Mouse (Mus musculus) kidney, postnatal 14 days (tissue): Measurements from ENCODE around the gene Ntrk2.

Experiments used
- DNase-seq: peaks from one replicate; pipeline ENCODE4 v3.0.0; 2022; ENCODE audit warnings: mixed read lengths

The Ntrk2 gene

DNA sequence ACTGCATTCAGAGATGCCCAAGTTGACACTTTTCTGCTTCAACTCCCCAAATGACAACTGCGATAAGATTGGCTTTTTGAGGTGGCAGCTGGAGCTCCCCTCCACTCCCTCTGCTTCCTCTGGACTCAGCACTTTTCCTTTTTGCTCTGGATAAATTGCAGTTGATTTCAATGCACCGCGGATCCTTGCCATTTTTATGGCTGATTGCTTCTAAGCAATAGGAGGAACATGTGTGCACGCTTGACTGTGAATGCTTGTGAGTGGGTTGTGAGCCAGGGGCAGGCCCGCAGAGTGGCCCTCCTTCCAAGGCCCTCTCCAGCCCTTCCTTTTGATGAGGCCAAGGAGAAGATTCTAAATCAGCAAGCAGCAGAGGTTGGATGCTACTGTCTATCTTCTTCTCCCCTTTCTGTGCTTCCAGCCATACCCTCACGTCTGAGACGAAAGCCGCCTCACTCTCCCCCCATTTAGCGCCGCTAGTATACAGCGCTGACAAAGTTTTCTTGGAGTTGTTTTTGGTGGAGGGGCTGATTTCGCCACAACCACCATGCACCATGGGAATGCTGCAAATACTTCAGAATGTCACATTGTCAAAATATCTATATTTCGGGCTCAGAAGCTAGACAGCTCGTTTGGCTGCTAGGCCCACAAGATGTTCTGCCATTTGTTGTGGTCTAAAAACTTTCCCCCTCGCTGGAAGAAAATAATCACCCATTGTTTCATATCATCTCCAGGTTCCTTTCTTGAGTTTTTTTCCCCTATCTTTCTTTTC, 122.5 kb downstream of the Ntrk2 start:
- no peak for DNase-seq

DNA sequence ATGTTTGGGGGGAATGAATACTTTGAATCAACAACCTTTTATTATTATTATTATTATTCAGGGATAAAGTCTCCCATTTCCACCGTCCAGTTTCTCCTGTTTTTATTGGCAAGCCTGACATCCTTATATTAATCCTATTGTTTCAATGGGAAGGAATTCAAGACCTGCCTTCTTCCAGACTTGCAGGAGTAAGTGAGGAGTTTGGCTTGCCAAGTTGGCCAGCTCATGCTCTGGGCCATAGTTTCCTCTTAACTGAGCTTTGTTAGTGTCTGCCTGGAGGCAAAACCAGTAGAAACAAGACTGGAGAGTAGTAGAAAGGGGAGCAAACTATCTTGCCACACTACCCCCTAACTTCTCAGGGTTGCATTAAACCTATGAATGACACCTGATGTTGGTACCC, 123.8 kb downstream of the Ntrk2 start:
- no peak for DNase-seq

DNA sequence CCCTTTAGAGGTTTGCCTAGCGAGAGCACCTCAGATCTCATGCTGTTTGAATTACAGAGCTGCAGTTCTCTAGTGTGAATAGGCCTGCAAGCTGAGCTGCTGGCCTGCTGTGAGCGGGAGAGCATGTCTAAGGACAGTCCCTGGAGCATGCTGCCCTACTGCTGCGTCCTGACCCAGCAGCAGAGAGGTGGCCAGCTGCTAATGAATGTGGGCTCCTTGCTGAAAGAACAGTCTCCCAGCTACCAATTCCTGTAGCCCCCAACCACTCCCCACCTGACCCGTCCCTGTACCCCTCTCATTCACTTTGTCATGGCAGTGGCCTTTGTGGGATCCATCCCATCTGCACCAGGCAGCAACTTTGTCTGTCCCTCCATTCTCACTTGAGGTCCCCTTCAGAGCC, 126.8 kb downstream of the Ntrk2 start:
- no peak for DNase-seq

DNA sequence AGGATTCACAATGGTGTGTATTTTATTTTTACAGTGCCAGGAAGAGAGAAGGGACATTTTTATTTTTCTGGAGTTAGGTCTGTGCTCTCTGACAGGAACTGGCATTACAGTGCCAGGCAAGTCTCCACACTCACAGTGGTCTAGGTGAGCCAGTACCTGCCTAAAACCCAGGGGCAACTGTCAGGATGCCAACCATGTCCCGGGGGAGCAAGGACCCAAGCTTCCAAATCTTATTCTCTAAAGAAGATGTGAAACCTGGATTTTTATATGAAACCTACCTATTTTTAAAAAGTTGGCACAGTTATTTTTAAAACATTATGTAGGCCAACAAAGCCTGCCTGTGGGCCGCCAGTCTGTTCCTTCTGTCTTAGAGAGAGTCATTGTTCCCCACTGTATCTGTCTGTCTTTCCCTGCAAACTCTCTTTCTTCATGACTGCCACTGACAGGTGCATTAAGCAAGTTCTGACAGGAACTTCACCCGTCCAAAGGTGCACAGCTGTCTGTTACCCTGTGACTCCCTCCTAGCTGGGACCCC, 128.3 kb downstream of the Ntrk2 start:
- no peak for DNase-seq

DNA sequence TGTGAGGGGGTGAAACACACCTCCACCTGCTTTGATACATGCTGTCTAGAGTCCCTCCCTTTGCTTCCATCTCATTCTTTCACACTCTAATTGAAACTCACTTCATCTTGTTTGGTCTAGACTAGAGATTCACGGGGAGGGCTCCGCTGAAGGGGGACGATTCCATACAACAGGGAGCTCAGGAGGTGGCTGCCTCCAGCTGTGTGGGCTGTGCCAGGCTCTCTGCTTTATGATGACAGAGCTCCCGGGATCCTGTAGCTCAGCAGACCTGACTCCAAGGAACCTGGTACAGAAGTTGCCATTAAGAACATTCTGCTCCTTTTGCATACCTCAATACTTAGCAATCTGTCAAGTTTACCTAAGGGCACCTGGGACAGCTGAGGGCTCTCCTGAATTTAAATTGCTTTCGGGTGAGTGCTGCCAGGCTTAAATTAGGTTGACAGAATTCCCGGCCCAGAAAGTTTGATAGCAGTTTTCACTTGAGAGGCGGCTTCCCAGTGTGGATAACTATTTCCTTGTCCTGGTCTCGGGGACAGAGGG, 129.7 kb downstream of the Ntrk2 start:
- DNase-seq, result no peak

DNA sequence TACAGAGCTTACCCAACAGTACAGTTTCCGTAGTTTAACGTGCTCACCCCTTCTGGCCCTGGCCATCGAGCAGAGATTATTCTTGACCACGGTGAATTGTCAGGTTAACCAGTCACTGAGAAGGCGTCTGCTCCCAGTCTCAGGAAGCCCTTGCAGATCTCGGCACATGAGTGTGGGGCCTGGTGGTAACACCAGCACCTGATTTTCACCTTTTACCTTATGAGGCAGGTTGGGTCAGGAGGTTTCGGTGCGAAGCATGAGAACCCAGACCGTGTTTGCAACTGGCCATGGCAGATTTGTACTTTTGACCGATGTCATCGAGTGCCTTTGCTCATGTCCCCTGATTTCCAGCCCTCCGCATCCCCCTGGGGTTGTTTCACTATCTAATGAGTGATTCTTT, 131.5 kb downstream of the Ntrk2 start:
- no peak for DNase-seq

DNA sequence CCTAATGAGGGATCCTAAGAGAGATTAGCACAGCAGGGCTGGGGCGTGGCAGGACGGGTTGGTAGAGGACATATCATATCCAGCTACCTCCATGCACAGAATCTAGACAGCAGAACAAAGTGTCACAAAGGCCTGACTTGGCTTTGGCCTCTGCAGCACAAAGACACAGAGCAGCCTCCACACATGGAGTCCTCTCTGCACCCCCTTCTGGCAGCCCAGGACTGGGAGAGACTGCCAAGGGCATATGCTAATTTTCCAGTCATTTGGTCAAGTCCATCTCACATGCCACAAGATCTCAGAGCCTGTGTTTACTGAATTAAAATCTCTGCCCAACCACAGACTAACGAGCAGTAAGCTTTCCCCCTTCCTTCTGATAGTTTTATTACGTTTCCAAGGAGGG, 132.1 kb downstream of the Ntrk2 start:
- DNase-seq, result peak; percentile 28

DNA sequence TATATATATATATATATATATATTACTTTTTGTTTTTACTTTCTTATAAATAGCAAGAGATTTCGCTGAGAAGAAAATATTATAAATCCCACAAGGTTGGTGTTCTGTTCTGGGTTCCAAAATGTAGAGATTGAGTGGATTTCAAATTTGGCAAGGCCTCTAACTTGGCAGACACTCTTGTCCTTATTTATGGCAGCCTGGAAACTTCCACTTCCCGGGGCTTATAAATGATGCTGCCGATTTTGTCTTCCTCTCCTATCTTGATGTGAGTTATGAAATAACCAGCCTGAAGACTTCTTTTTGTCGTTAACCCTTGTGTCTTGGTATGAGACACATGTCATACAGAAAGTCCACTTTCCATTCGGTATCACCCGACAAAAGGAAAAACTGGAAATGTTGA, 133.8 kb downstream of the Ntrk2 start:
- peak; percentile 10 for DNase-seq

DNA sequence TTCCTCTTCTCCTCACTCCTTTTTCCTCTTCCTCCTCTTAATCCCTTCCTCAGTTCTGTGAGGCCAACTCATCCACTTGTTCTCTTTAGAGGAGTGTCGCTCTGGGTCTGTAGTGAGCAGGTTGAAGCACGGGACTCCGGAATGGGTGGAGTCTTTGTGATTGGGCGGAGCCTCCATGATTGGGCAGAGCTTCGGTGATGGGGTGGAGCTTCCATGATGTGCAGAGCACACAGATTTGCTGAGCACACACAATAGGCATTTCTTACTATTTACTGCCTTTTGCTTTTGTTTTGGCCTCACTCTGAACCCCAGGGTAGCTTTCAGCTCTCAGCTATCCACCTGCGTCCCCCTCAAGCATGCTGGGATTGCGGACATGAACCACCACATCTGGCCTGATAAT, 134.4 kb downstream of the Ntrk2 start:
- no peak for DNase-seq

DNA sequence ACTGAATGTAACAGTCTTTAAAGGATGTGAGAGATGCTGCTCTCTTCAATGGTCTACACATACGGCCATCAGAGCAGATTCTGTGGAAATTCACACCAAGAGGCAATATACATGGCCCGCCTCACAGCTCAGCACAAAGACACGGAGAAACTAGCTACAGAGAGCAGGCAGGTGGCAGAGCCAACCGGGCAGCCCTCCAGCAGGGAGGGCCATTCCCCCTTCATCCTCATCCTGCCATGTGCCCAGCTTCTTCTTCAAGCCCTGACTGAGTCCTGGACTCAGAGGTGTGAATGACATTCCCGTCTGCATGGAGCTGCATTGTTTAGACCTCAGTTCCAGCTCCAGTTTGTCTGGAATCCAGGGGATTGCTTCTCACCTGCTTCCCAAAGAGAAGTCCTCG, 139.4 kb downstream of the Ntrk2 start:
- no peak for DNase-seq

DNA sequence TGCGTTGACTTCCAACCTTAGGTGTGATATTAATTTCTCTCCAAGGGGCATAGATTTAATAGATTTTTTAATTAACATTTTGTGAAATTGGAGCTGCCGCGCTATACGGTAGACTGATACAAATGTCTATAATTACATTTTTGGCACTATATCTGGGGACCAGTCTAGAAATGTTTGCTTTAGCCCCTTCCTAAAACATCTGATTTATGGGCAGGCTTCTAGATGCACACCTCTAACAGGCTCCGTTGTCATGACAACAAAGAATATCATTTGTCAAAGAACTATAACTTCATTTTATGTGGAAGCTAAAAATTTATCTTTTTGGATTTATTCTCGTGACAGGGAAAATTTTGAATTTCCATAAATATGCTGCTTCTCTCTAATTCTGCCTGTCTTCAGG, 140.2 kb downstream of the Ntrk2 start:
- no peak for DNase-seq

DNA sequence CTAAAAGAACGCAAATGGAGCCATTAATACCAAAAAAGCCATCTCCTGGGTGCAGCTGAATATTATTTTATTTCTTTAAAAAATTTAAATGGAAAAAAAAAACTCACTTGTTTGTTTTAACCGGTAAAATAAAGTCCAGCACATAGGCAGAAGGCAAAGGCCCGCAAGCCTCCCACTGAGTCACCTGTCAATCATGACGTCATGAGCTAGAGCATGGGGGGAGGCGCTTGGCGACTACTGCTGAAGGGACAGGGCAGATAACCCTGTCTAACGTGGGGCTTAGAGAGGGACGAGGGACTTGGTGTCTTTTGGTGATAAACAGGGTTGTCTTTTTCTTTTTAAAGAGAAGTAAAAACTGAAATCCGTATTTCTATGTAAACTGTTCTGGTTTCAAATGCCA, 140.7 kb downstream of the Ntrk2 start:
- no peak for DNase-seq

DNA sequence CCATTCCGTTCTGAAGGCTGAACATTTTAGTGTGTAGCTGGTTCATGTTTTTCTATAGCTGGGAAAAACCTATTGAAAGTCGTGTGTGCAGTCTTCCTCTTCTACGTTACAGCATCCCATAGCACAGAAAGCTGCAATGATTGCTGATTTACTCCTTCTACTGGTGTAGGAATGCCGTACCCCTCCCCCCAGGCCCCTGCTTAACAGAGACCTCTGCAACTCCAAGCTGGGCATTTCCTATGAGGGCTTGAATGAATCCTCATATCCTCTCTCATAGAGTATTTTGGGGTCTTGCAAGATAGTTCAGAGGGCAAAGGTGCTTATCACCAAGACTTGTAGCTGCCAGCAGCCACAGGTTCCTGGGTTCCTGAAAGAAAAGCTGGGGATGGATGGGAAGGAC, 148.0 kb downstream of the Ntrk2 start:
- no peak for DNase-seq

DNA sequence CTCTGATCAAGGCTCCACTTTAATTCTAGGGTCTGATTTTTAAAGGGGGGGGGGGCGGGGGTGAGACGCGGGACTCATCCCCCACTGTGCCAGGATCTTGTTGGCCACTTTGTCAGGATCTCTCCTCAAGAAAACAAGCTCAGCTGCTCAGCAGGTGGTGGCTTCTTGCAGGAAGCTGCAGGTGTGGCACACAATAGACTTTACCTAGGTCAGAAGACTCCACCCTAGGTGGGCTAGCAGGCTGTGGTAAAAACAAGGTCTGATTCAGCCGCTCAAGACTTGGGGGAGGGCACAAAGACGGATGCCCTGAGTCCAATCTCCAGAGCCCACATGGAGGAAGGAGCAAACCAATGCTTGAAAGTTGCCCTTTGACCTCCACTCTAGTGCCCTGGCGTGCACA, 148.4 kb downstream of the Ntrk2 start:
- no peak for DNase-seq

DNA sequence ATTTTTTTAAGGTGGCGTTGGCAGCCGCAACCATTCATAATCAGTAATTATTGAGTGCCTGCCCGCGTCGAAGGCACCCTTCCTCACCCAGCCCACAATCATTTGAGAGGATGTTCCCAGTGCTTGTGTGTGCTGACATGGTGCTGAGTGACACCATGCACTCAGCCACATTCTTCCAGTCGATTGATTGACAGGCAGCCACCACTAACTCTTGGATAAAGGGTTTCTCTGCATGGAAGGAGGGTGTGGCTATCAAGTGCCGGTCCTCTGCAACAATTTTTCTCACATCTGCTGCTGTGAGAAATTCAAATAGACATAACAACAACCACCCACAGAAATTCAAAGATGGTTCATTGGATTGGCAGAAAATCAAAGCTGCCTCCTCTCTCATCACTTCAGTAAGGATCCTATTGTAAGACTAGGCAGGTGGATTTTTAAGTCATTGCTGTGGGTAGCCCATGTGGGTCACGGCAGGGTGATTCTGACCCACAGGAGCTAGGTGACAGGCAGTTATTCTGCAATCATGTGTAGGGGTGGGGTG, 148.9 kb downstream of the Ntrk2 start:
- no peak for DNase-seq

DNA sequence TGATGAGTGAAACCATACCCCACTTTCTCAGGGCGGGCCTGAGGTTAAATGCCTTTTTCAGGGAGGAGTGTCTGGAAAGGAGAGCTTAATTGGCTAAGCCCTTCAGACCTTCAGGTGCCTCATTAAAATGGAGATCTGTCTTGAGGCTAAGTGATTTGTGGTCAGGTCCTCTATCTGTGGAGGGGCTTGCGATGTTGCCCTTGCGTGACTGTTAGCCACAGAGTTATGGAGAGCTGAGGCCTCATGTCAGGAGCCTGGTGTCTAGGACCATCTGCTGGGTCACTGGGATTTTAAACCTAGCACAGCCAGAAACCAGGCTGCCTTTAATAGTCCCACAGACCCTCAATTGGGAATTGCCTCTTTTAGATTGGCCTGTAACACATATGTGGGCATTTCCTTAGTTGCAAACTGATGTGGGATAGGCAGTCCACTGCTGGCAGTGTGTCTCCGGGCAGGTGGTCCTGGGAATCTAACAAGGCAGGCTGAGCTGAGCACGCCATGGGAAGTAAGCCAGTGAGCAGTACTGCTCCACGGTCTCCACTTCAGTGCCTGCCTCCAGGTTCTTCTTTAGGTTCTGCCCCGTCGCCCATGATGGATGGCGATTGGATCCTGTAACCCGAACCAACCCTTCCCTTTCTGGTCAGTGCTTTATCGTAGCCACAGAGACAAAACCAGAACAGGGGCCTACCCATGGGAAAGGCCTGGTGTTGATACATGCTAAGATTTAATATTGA, 152.0 kb downstream of the Ntrk2 start:
- DNase-seq, result no peak

DNA sequence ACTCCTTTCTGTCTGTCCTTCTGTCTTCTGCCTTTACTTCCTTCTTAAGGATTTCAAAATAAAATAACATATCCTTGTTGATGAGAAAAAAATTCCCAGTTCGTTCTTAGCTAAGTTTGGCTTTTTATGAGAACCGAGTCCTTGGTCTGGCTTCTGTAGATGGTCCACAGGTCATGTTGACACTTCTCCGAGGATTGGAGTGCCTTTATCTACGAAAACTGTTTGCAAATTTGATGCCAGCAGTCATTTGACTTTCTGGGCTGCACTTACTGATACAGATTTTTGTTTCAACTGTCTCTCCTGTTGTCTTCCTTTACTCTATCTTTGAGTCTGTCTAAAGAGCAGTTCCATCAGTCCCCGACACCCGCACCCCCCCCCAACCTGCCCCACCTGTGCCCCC, 154.0 kb downstream of the Ntrk2 start:
- no peak for DNase-seq

DNA sequence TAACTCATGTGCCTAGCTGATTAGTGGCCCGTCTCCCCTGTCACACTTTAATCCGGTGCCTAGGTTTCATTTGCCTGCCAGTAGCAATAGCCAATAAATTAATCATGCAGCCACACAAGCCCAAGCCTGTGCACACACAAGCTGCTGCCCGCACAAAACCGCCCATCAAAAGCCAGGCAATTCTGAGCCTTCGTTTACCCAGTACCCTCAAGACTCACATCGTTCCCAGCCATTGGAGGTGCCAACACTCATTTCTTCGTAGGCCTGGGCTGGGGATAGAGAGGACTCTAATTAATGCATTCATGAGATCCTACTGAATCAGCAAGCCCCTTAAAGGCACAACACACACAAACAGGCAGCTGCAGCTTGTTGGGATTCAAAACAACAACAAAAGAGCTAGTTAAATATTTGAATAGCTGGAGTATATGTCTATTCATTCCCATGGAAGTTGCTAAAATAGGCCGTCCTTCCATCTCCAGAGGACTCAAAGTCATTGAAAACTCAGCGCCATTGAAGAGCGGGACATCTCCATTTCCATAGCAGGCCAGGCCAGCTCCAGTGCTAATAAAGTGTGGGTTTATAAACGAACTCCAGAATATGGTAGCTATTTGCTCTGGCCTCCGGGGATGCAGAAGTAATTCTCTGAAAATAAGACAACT, 158.5 kb downstream of the Ntrk2 start:
- DNase-seq, result no peak

DNA sequence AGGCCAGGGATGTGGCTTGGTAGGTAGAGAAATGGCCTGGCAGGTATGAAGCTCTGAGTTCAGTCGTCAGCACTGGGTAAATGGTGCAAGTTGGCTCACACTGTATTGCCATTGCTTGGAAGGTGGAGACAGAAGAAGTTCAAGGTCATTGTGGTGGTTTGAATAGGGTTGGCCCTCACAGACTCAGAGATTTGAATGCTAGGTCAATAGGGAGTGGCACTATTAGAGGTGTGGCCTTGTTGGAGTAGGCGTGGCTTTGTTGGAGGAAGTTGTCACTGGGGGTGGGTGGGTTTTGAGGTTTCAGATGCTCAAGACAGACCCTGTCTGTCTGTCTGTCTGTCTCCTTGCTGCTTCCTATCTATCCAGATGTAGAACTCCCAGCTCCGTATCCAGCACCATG, 159.5 kb downstream of the Ntrk2 start:
- no peak for DNase-seq

DNA sequence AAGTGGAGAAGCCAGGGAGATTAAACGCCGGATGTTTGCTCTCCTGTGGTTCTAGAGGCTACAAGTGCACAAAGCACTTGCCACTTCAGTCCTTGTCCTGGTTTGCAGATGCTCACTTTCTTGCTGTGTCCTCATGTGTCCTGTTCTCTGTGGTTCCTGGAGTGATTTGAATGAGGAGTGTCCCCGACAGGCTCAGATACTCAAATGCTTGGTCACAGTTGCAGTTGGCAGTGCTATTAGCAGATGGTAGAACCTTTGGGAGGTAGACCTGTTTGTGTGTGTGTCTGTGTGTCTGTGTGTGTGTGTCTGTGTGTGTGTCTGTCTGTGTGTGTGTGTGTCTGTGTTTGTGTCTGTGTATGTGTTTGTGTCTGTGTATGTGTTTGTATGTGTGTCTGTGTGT, 160.1 kb downstream of the Ntrk2 start:
- no peak for DNase-seq

DNA sequence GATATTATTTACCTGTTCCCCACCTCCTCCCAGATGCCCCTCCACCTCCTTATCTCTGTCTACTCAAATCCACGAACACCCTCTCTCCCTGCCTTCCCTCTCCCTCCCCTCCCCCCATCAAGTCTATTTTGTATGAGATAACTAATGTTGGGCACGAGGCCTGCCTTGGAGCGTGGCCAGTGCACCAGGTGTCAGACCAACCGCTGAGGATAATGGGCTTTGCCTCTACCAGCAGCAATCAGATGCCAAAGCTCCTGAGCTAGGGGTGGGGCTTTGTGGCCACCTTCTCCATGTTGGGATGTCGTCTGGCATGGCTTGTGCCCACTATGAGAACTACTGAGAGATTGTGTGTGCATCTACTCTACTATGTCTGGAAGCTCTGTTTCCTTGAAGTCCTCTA, 161.8 kb downstream of the Ntrk2 start:
- no peak for DNase-seq

DNA sequence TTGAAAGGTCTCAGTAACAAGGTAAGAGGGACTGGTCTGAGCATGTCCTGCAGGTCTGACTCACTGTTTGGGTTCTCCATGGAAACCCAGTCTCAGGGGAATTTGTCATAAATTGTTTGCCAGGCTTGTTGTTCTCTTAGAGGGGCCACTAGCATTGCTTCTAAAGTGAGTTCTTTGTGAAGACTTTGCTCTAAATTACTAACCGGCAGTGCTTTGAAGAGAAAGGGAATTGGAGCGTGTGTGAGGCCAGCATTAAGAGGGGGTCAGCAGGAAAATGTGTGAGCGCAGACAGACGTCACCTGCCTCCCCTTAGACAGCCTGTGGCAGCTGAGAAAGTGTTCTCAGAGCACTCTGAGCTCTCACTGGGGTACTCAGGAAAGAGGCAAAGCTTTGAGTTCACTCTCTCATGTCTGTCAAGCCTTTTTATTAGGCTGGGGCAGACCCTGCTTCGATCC, 165.1 kb downstream of the Ntrk2 start:
- DNase-seq, result no peak

DNA sequence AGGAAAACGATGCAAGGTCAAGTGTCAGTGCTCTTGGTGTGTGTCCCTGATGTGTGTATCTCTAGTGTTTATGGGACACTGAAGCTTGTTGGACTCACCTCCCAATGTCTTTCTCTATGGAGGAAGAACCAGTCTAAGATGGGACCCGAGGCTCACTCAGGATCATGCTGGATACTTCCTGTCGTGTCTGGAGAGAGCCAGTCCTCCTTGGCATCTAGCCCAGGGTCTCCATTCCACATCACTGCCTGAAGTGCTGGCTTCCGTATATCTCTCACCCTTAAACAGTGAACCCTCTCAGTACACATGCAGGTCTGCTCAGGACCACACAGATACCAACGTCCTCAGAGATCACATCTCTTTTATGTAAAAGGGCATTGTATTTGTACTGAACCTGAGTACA, 166.1 kb downstream of the Ntrk2 start:
- DNase-seq, result no peak
